Mouse (Mus musculus) brain, embryonic 14.5 days (tissue): ENCODE results near the gene Cdca3.

Source experiments
- CTCF ChIP-seq: fragments of 200-500 bp; IDR thresholded peaks from 2 replicates; pipeline ENCODE4 v1.5.1; 2012; ENCODE audit warnings: inconsistent platforms, mild to moderate bottlenecking, moderate library complexity, borderline replicate concordance; ENCODE audit not compliant: insufficient read depth, insufficient read length; ENCODE audit errors: extremely low read depth
- POLR2A ChIP-seq: fragments of 200-500 bp; IDR thresholded peaks from 2 replicates; pipeline ENCODE4 v1.6.1; 2012; ENCODE audit warnings: mild to moderate bottlenecking, inconsistent platforms, borderline replicate concordance; ENCODE audit not compliant: poor library complexity, insufficient read depth, insufficient read length, severe bottlenecking; ENCODE audit errors: extremely low read depth

- TF ChIP-seq POLR2A (no peak), CTCF (no peak)
These were observed 39.2 kb upstream of the Cdca3 start for GRCm38 (mm10) chr6:124790121-124790520.
